Mouse (Mus musculus) small intestine, adult 2 months (tissue): ENCODE data around the gene Eif5b. TPM values are rescaled to one million over a fixed set of nuclear protein-coding genes. Genes with fewer than 3 reads are reported as not detected.
"Not testable (repeated sequence)": the region's sequence is repeated elsewhere in the genome, so short reads cannot be mapped to it uniquely, and the experiment has no call there.

Source experiments
- H3K27ac ChIP-seq: fragments of 200-500 bp; 2 replicates; pipeline ENCODE4 v1.5.1; 2012; ENCODE audit warnings: low read depth, low read length, control low read depth, inconsistent platforms; ENCODE audit not compliant: insufficient read depth
- H3K27me3 ChIP-seq: fragments of 200-500 bp; 2 replicates; pipeline ENCODE4 v1.6.1; 2012; ENCODE audit warnings: mild to moderate bottlenecking, moderate library complexity, low read length, inconsistent platforms; ENCODE audit not compliant: control insufficient read depth, insufficient read depth
- H3K36me3 ChIP-seq: fragments of 200-500 bp; 2 replicates; pipeline ENCODE4 v1.6.1; 2012; ENCODE audit warnings: mild to moderate bottlenecking, low read length, control low read depth, inconsistent platforms; ENCODE audit not compliant: control insufficient read depth, insufficient read depth
- H3K4me1 ChIP-seq: fragments of 200-500 bp; 2 replicates; pipeline ENCODE4 v1.6.1; 2012; ENCODE audit warnings: low read length, inconsistent platforms, mixed read lengths; ENCODE audit not compliant: control insufficient read depth, insufficient read depth, insufficient read length
- H3K4me3 ChIP-seq: fragments of 200-500 bp; 2 replicates; pipeline ENCODE4 v1.5.1; 2012; ENCODE audit warnings: low read depth, mild to moderate bottlenecking, control low read depth, inconsistent platforms, low read length, moderate library complexity
- CTCF ChIP-seq: fragments of 200-500 bp; IDR thresholded peaks from 2 replicates; pipeline ENCODE4 v1.5.1; 2012; ENCODE audit warnings: low read depth, mild to moderate bottlenecking, control low read depth, inconsistent platforms, low read length, moderate library complexity, mixed read lengths; ENCODE audit not compliant: insufficient replicate concordance, insufficient read length; ENCODE audit errors: extremely low read depth
- POLR2A ChIP-seq: fragments of 200-500 bp; IDR thresholded peaks from 2 replicates; pipeline ENCODE4 v1.6.1; 2012; ENCODE audit warnings: low read depth, mild to moderate bottlenecking, control low read depth, inconsistent platforms, low read length, moderate library complexity
- whole genome bisulfite sequencing: fragments of 180-500 bp; shearing (Covaris S2); methylation state at CpG from one replicate; pipeline ENCODE4 v1.1.7; 2018; 5-methylcytosine and 5-hydroxymethylcytosine counted together
- polyA plus RNA-seq: library from polyadenylated mRNA; depleted of rRNA; stranded (reverse); fragments of >200 nt; gene quantifications from 2 replicates; pipeline ENCODE4 v1.2.3, GENCODE M21; 2012

Gene Eif5b
- polyA plus RNA-seq, 1 experiment: 1.0 TPM

GRCm38 (mm10) chr1:38035521-38035920, 37.7 kb downstream of the Eif5b start:
- peaks cover 56% of the 10 kb centered on the region for H3K36me3 ChIP-seq
- no peak for TF ChIP-seq POLR2A
- TF ChIP-seq CTCF: no peak
- 92% methylated on average over 4 of the region's 4 CpGs for WGBS
- H3K27me3 ChIP-seq: no peaks in the 10 kb centered on the region
- no peak overlapping the region for H3K27ac ChIP-seq
- H3K4me1 ChIP-seq: no peaks in the 10 kb centered on the region
- no peak overlapping the region for H3K4me3 ChIP-seq

- Histone ChIP-seq H3K27ac (no peak overlapping the region), H3K36me3 (peaks cover 65% of the 10 kb centered on the region), H3K4me3 (no peak overlapping the region), H3K4me1 (no peaks in the 10 kb centered on the region), H3K27me3 (no peaks in the 10 kb centered on the region)
- 90% methylated on average over 5 of the region's 5 CpGs for WGBS
- TF ChIP-seq POLR2A: no peak
- no peak for TF ChIP-seq CTCF
Measured at GRCm38 (mm10) chr1:38037375-38037774, 39.6 kb downstream of the Eif5b start.

- 87% methylated on average over 2 of the region's 2 CpGs for WGBS
- peaks cover 58% of the 10 kb centered on the region for H3K36me3 ChIP-seq
Measured at GRCm38 (mm10) chr1:38038898-38039297, 41.1 kb downstream of the Eif5b start.

GRCm38 (mm10) chr1:38048121-38048520, 50.3 kb downstream of the Eif5b start:
- H3K4me1 ChIP-seq: no peaks in the 10 kb centered on the region
- WGBS: 84% methylated on average over 3 of the region's 3 CpGs
- no peak overlapping the region for H3K27ac ChIP-seq
- TF ChIP-seq POLR2A (no peak), CTCF (no peak)
- no peaks in the 10 kb centered on the region for H3K27me3 ChIP-seq
- H3K36me3 ChIP-seq: peaks cover 69% of the 10 kb centered on the region
- no peak overlapping the region for H3K4me3 ChIP-seq

More at GRCm38 (mm10) chr1:38038898-38039297, 41.1 kb downstream of the Eif5b start:
- Histone ChIP-seq H3K27ac (no peak overlapping the region), H3K27me3 (no peaks in the 10 kb centered on the region), H3K4me1 (no peaks in the 10 kb centered on the region), H3K4me3 (no peak overlapping the region)
- TF ChIP-seq POLR2A (no peak), CTCF (no peak)

- H3K27me3 ChIP-seq: no peaks in the 10 kb centered on the region
- 62% methylated on average over 4 of the region's 4 CpGs for WGBS
- TF ChIP-seq POLR2A: no peak
- no peak for TF ChIP-seq CTCF
- peaks cover 75% of the 10 kb centered on the region for H3K36me3 ChIP-seq
- no peak overlapping the region for H3K27ac ChIP-seq
- H3K4me1 ChIP-seq: no peaks in the 10 kb centered on the region
- H3K4me3 ChIP-seq: no peak overlapping the region
Measured at GRCm38 (mm10) chr1:38049562-38049961, 51.8 kb downstream of the Eif5b start.

GRCm38 (mm10) chr1:38055176-38055575, 57.4 kb downstream of the Eif5b start:
- Histone ChIP-seq H3K27me3 (no peaks in the 10 kb centered on the region), H3K4me3 (no peak overlapping the region), H3K27ac (no peak overlapping the region), H3K4me1 (no peaks in the 10 kb centered on the region), H3K36me3 (peaks cover 50% of the 10 kb centered on the region)
- TF ChIP-seq CTCF (no peak), POLR2A (no peak)
- 75% methylated on average over 5 of the region's 5 CpGs for WGBS

- Histone ChIP-seq H3K27me3 (no peaks in the 10 kb centered on the region), H3K36me3 (peaks cover 36% of the 10 kb centered on the region), H3K27ac (no peak overlapping the region), H3K4me1 (no peaks in the 10 kb centered on the region), H3K4me3 (no peak overlapping the region)
- TF ChIP-seq POLR2A (no peak), CTCF (no peak)
- 80% methylated on average over 6 of the region's 6 CpGs for WGBS
Measured at GRCm38 (mm10) chr1:38058417-38058816, 60.6 kb downstream of the Eif5b start.

GRCm38 (mm10) chr1:38062156-38062555, 64.3 kb downstream of the Eif5b start:
- H3K27me3 ChIP-seq, H3K4me3 ChIP-seq, H3K4me1 ChIP-seq, H3K27ac ChIP-seq: not testable (repeated sequence)
- H3K36me3 ChIP-seq: peaks cover 29% of the 10 kb centered on the region
- 94% methylated on average over 2 of the region's 2 CpGs for whole genome bisulfite sequencing
